Mouse (Mus musculus) testis, adult 2 months (tissue): Measurements from ENCODE around the gene Dpagt1.

Experiments used
- CTCF ChIP-seq: fragments of 200-500 bp; IDR thresholded peaks from 2 replicates; pipeline ENCODE4 v1.5.1; 2012; ENCODE audit warnings: low read depth, mild to moderate bottlenecking, inconsistent platforms, low read length, moderate library complexity; ENCODE audit not compliant: control insufficient read depth, insufficient read depth, insufficient replicate concordance
- POLR2A ChIP-seq: fragments of 200-500 bp; IDR thresholded peaks from 2 replicates; pipeline ENCODE4 v1.6.1; 2012; ENCODE audit warnings: low read depth, mild to moderate bottlenecking, inconsistent platforms, low read length, moderate library complexity; ENCODE audit not compliant: control insufficient read depth

GRCm38 (mm10) chr9:44330736-44331135, 4.9 kb downstream of the Dpagt1 start:
- TF ChIP-seq POLR2A = no peak
- TF ChIP-seq CTCF = no peak
